Mouse (Mus musculus) limb, embryonic 14.5 days (tissue): ENCODE data around the gene Aasdh. TPM values are rescaled to one million over a fixed set of nuclear protein-coding genes. Genes with fewer than 3 reads are reported as not detected.

Source experiments
- ATAC-seq: fragments of 200-750 bp; cut with Nextera tagmentation; 2 replicates; pipeline ENCODE4 v1.8.0; 2017; ENCODE audit warnings: low read depth, moderate number of reproducible peaks, moderate TSS enrichment; ENCODE audit not compliant: low FRiP score
- DNase-seq: peaks from one replicate; pipeline ENCODE4 v3.0.0-alpha.2; 2015; ENCODE audit warnings: low spot score
- H3K27ac ChIP-seq: fragments of 300-500 bp; sonication (generic); replicated peaks from 2 replicates; pipeline ENCODE4 v1.5.1; 2014; ENCODE audit warnings: low read depth, mild to moderate bottlenecking, low read length, moderate library complexity, mixed read lengths
- H3K27me3 ChIP-seq: fragments of 300-500 bp; sonication (generic); 2 replicates; pipeline ENCODE4 v1.6.1; 2014; ENCODE audit warnings: low read length, mixed read lengths; ENCODE audit not compliant: control insufficient read depth, insufficient read depth
- H3K36me3 ChIP-seq: fragments of 300-500 bp; sonication (generic); 2 replicates; pipeline ENCODE4 v1.6.1; 2014; ENCODE audit warnings: mild to moderate bottlenecking, low read length, moderate library complexity, mixed read lengths; ENCODE audit not compliant: control insufficient read depth, insufficient read depth
- H3K4me1 ChIP-seq: fragments of 300-500 bp; sonication (generic); 2 replicates; pipeline ENCODE4 v1.6.1; 2014; ENCODE audit warnings: antibody characterized with exemption, low read length, mixed read lengths; ENCODE audit not compliant: control insufficient read depth, insufficient read depth
- H3K4me2 ChIP-seq: fragments of 300-500 bp; sonication (generic); replicated peaks from 2 replicates; pipeline ENCODE4 v1.6.1; 2014; ENCODE audit warnings: low read depth, mild to moderate bottlenecking, low read length, moderate library complexity; ENCODE audit not compliant: severe bottlenecking
- H3K4me3 ChIP-seq: fragments of 300-500 bp; sonication (generic); replicated peaks from 2 replicates; pipeline ENCODE4 v1.5.1; 2014; ENCODE audit warnings: low read length
- H3K9ac ChIP-seq: fragments of 300-500 bp; sonication (generic); 2 replicates; pipeline ENCODE4 v1.6.1; 2014; ENCODE audit warnings: mild to moderate bottlenecking, low read depth, low read length, moderate library complexity; ENCODE audit not compliant: severe bottlenecking
- H3K9me3 ChIP-seq: fragments of 300-500 bp; sonication (generic); 2 replicates; pipeline ENCODE4 v1.6.1; 2016; ENCODE audit warnings: low read length; ENCODE audit not compliant: control insufficient read depth
- POLR2A ChIP-seq: fragments of 200-500 bp; IDR thresholded peaks from 2 replicates; pipeline ENCODE4 v1.8.0; 2012; ENCODE audit warnings: inconsistent platforms, mild to moderate bottlenecking, moderate library complexity, borderline replicate concordance; ENCODE audit not compliant: insufficient read depth, insufficient read length; ENCODE audit errors: extremely low read depth
- WGBS: fragments of 180-500 bp; shearing (Covaris S2); extraction: QIAGEN DNeasy Blood & Tissue Kit; methylation state at CpG from one replicate; pipeline ENCODE4 v1.1.7; 2014; 5-methylcytosine and 5-hydroxymethylcytosine counted together
- polyA plus RNA-seq, 2 experiments: library from polyadenylated mRNA; depleted of rRNA in 1 of 2; stranded (reverse) in 1 of 2; unstranded in 1 of 2; fragments of >200 nt; fragmentation: Nextera tagmentation in 1 of 2; extraction: Ambion mirVana in 1 of 2; gene quantifications; 2 replicates each; pipeline versions ENCODE4 v1.2.1 to v1.2.3; 2012 to 2014

The Aasdh gene
- polyA plus RNA-seq, 2 experiments = 15.1 to 24.0 TPM

- Histone ChIP-seq H3K9ac (no peak overlapping the region), H3K27me3 (no peaks in the 10 kb centered on the region), H3K36me3 (no peaks in the 10 kb centered on the region), H3K4me1 (no peaks in the 10 kb centered on the region), H3K4me3 (no peak overlapping the region), H3K4me2 (no peak overlapping the region), H3K27ac (no peak overlapping the region), H3K9me3 (no peaks in the 10 kb centered on the region)
- no peak for TF ChIP-seq POLR2A
- DNase-seq (no peak), ATAC-seq (no peak)
- WGBS = 63% methylated on average over 5 of the region's 5 CpGs
These were observed 68.3 kb downstream of the Aasdh start for GRCm38 (mm10) chr5:76837018-76837417.

DNA sequence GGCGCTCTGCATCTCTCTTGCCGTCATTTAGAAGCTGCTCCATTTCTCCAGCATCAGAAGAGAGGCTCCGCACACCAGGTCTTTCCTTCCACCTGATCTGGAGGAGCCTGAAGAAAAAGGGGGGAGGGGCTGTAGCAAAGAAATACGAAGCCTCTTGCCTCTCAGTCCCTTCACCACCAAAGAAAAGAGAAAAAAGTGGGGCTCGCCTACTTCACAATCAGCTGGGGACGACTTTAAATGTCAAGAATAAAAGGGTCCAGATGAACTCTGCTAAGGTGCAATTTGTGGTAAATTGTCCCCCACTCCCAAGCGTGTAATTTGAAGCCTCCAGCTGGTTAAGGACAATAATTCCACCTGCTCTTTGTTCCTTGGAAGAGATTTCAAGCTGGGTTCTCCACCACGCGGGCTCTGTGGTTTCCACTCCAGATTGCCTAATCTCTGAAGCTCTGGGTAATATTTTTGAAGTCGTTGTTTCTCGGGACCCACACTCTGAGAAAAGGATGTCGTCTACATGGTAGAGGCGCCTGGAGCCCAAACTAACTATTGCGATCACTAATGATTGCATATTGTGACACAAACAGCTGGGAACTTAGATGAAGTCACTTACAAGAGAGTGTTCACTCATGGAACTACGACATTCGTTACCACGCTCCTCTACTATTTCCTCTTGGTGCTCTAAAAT is 72.6 kb downstream of the Aasdh start:
- H3K4me1 ChIP-seq = no peaks in the 10 kb centered on the region
- no peak overlapping the region for H3K4me2 ChIP-seq
- no peaks in the 10 kb centered on the region for H3K27me3 ChIP-seq
- H3K9me3 ChIP-seq = no peaks in the 10 kb centered on the region
- H3K27ac ChIP-seq = no peak overlapping the region
- DNase-seq (no peak), ATAC-seq (no peak)
- H3K4me3 ChIP-seq = no peak overlapping the region
- 62% methylated on average over 17 of the region's 17 CpGs for WGBS
- TF ChIP-seq POLR2A = no peak
- no peaks in the 10 kb centered on the region for H3K36me3 ChIP-seq
- no peak overlapping the region for H3K9ac ChIP-seq

DNA sequence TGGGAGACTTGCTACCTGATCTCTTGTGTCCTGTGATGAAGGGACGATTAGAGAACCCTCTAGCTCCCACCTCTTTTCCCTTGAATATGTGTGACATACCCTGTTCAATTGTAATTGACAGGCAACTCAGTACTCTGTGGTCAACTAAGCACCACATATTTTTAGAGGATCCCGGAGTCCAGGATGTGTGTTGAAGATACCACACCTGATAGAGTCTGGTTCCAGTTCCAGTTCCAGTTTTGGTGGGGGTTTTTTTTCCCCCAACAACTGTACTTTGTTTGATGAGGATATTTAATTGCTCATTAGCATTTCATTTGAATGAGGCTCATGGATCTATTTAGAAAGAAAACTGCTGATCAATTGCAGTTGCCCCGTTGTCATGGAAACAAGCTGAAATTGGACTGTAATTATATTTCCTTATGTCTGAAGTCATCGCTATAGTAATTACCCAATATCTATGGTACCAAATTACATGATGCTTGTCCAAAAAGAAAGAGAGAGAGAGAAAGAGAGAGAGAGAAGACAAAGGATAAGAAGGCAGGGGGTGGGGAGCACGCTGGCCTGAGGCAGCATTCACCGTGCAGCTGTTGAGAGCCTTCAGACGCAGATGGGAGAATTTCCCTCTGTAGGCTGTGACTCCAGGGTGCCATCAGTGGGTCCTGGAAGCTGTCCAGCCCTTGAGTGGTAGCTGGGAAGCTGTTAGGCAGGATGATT is 76.6 kb downstream of the Aasdh start:
- no peak for ATAC-seq
- peak; percentile 19 for DNase-seq

More for the DNA sequence above, 76.6 kb downstream of the Aasdh start:
- TF ChIP-seq POLR2A = no peak
- H3K27me3 ChIP-seq = no peaks in the 10 kb centered on the region
- H3K36me3 ChIP-seq = no peaks in the 10 kb centered on the region
- 84% methylated on average over 7 of the region's 7 CpGs for WGBS
- H3K27ac ChIP-seq = no peak overlapping the region
- no peaks in the 10 kb centered on the region for H3K4me1 ChIP-seq
- H3K4me2 ChIP-seq = no peak overlapping the region
- no peaks in the 10 kb centered on the region for H3K9me3 ChIP-seq
- H3K4me3 ChIP-seq = no peak overlapping the region
- H3K9ac ChIP-seq = no peak overlapping the region

Other genes with a start within 250 kb of the Aasdh start
- gene C530008M17Rik, start 249.0 kb downstream of the Aasdh start, polyA plus RNA-seq (2012; rRNA removed) = 24.0 and 26.5 TPM in 2 replicates
- gene C530008M17Rik, start 249.0 kb downstream of the Aasdh start, polyA plus RNA-seq (2014; fragmentation: Nextera tagmentation; extraction: Ambion mirVana) = 12.6 and 15.1 TPM in 2 replicates
- 123 and 146 TPM in 2 replicates for gene Paics, start 45.8 kb upstream of the Aasdh start, polyA plus RNA-seq (2012; rRNA removed)
- 254 and 266 TPM in 2 replicates for gene Paics, start 45.8 kb upstream of the Aasdh start, polyA plus RNA-seq (2014; fragmentation: Nextera tagmentation; extraction: Ambion mirVana)
- gene Ppat, start 46.1 kb upstream of the Aasdh start, polyA plus RNA-seq (2012; rRNA removed) = 13.2 and 14.1 TPM in 2 replicates
- gene Ppat, start 46.1 kb upstream of the Aasdh start, polyA plus RNA-seq (2014; fragmentation: Nextera tagmentation; extraction: Ambion mirVana) = 21.8 and 24.0 TPM in 2 replicates
- 83.0 and 96.8 TPM in 2 replicates for gene Srp72, start 69.2 kb upstream of the Aasdh start, polyA plus RNA-seq (2012; rRNA removed)
- 102 and 108 TPM in 2 replicates for gene Srp72, start 69.2 kb upstream of the Aasdh start, polyA plus RNA-seq (2014; fragmentation: Nextera tagmentation; extraction: Ambion mirVana)
- gene Arl9, start 98.5 kb upstream of the Aasdh start, polyA plus RNA-seq (2012; rRNA removed) = 0.51 and 0.58 TPM in 2 replicates
- gene Arl9, start 98.5 kb upstream of the Aasdh start, polyA plus RNA-seq (2014; fragmentation: Nextera tagmentation; extraction: Ambion mirVana) = not detected in 2 replicates
- 0.05 and 0.13 TPM in 2 replicates for gene Thegl, start 110.5 kb upstream of the Aasdh start, polyA plus RNA-seq (2012; rRNA removed)
- 0.25 TPM in 1 of 2 replicates, not detected in the other for gene Thegl, start 110.5 kb upstream of the Aasdh start, polyA plus RNA-seq (2014; fragmentation: Nextera tagmentation; extraction: Ambion mirVana)
- 12.2 and 13.2 TPM in 2 replicates for gene Hopx, start 209.6 kb upstream of the Aasdh start, polyA plus RNA-seq (2012; rRNA removed)
- 1.9 and 2.5 TPM in 2 replicates for gene Hopx, start 209.6 kb upstream of the Aasdh start, polyA plus RNA-seq (2014; fragmentation: Nextera tagmentation; extraction: Ambion mirVana)